Mouse (Mus musculus) liver, embryonic 14.5 days (tissue): ENCODE measurements around the gene Syna.

Experiments
- CTCF ChIP-seq: IDR thresholded peaks from 2 replicates; pipeline ENCODE4 v1.5.1; 2016; ENCODE audit warnings: antibody characterized with exemption, low read depth, control low read depth
- EP300 ChIP-seq: IDR thresholded peaks from 2 replicates; pipeline ENCODE4 v1.6.1; 2016; ENCODE audit warnings: antibody characterized with exemption, low read depth

- TF ChIP-seq CTCF (no peak), EP300 (no peak)
Observed at GRCm38 (mm10) chr5:134575833-134576232, 15.9 kb upstream of the Syna start.
